Mouse (Mus musculus) embryonic facial prominence, embryonic 14.5 days (tissue): ENCODE data around the gene Zswim9. TPM values are rescaled to one million over a fixed set of nuclear protein-coding genes. Genes with fewer than 3 reads are reported as not detected.
"Not testable (repeated sequence)": the region's sequence is repeated elsewhere in the genome, so short reads cannot be mapped to it uniquely, and the experiment has no call there.

Experiments used
- ATAC-seq: fragments of 200-750 bp; cut with Nextera tagmentation; 2 replicates; pipeline ENCODE4 v1.8.0; 2017; ENCODE audit warnings: low read depth, moderate number of reproducible peaks, moderate TSS enrichment
- DNase-seq: peaks from one replicate; pipeline ENCODE4 v3.0.0-alpha.2; 2015; ENCODE audit warnings: low spot score
- H3K27ac ChIP-seq: fragments of 300-500 bp; sonication (generic); replicated peaks from 2 replicates; pipeline ENCODE4 v1.5.1; 2014; ENCODE audit warnings: low read depth, mild to moderate bottlenecking, low read length, moderate library complexity
- H3K27me3 ChIP-seq: fragments of 300-500 bp; sonication (generic); replicated peaks from 2 replicates; pipeline ENCODE4 v1.6.1; 2014; ENCODE audit warnings: low read length; ENCODE audit not compliant: control insufficient read depth, insufficient read depth
- H3K36me3 ChIP-seq: fragments of 300-500 bp; sonication (generic); 2 replicates; pipeline ENCODE4 v1.6.1; 2014; ENCODE audit warnings: low read length, mixed read lengths; ENCODE audit not compliant: control insufficient read depth, insufficient read depth
- H3K4me1 ChIP-seq: fragments of 300-500 bp; sonication (generic); 2 replicates; pipeline ENCODE4 v1.6.1; 2014; ENCODE audit warnings: antibody characterized with exemption, low read length; ENCODE audit not compliant: control insufficient read depth, insufficient read depth
- H3K4me2 ChIP-seq: fragments of 300-500 bp; sonication (generic); 2 replicates; pipeline ENCODE4 v1.6.1; 2014; ENCODE audit warnings: low read depth, mild to moderate bottlenecking, low read length, moderate library complexity, mixed read lengths
- H3K4me3 ChIP-seq: fragments of 300-500 bp; sonication (generic); 2 replicates; pipeline ENCODE4 v1.5.1; 2014; ENCODE audit warnings: low read depth, mild to moderate bottlenecking, low read length
- H3K9ac ChIP-seq: fragments of 300-500 bp; sonication (generic); 2 replicates; pipeline ENCODE4 v1.6.1; 2014; ENCODE audit warnings: low read depth, mild to moderate bottlenecking, low read length, moderate library complexity, mixed read lengths
- H3K9me3 ChIP-seq: fragments of 300-500 bp; sonication (generic); 2 replicates; pipeline ENCODE4 v1.6.1; 2016; ENCODE audit warnings: low read length; ENCODE audit not compliant: control insufficient read depth
- WGBS: fragments of 180-500 bp; shearing (Covaris S2); extraction: QIAGEN DNeasy Blood & Tissue Kit; methylation state at CpG from one replicate; pipeline ENCODE4 v1.1.7; 2014; 5-methylcytosine and 5-hydroxymethylcytosine counted together
- polyA plus RNA-seq: library from polyadenylated mRNA; unstranded; fragments of >200 nt; fragmentation: Nextera tagmentation; extraction: Ambion mirVana; gene quantifications from 2 replicates; pipeline ENCODE4 v1.2.1, GENCODE M21; 2014

Gene Zswim9
- polyA plus RNA-seq, 1 experiment from 2014 or later, result 3.8 TPM

- Histone ChIP-seq H3K4me3 (no peak overlapping the region), H3K4me1 (no peaks in the 10 kb centered on the region), H3K9me3 (no peaks in the 10 kb centered on the region), H3K4me2 (no peak overlapping the region), H3K9ac (no peak overlapping the region), H3K27ac (no peak overlapping the region), H3K36me3 (peaks cover 81% of the 10 kb centered on the region), H3K27me3 (no peaks in the 10 kb centered on the region)
- DNase-seq (peak; percentile 26), ATAC-seq (no peak)
- 49% methylated on average over 5 of the region's 5 CpGs for WGBS
These were observed 10.1 kb upstream of the Zswim9 start for GRCm38 (mm10) chr7:13288621-13289020.

GRCm38 (mm10) chr7:13278957-13279356, 436 bp upstream of the Zswim9 start:
- Histone ChIP-seq H3K4me2 (peak overlapping the region; percentile 40), H3K36me3 (peaks cover 51% of the 10 kb centered on the region), H3K4me3 (peak overlapping the region; percentile 70), H3K9ac (peak overlapping the region; percentile 86)
- peak; percentile 55 for ATAC-seq
- H3K27me3 ChIP-seq, H3K9me3 ChIP-seq, H3K27ac ChIP-seq, H3K4me1 ChIP-seq, DNase-seq: not testable (repeated sequence)
- 0% methylated on average over 7 of the region's 29 CpGs for WGBS

GRCm38 (mm10) chr7:13277833-13278232, 688 bp downstream of the Zswim9 start:
- 31% methylated on average over 2 of the region's 2 CpGs for WGBS
- ATAC-seq, result no peak

DNA sequence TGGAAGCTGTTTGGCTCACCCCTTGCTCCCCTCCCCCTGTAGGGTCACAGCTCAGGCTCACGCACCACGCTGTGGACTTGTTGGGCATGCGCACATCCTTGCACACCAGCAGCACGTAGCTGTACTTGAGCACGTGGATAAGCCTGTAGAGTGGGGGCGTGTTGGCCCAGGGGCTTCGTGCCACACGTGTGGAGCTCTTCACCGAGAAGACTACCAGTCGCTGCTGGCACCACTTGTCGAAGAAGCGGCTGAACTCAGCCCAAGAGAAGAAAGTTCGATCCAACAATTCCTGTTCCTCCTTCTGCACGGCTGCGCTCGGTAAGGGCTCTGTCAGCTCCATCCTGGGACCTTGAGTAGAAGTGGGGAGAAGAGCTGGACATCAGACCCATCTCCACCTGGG, 1.4 kb downstream of the Zswim9 start, which contains the start of gene Lig1:
TSS of gene Lig1 (plus strand) at position 203 of the 400 bp plus-strand sequence.
- DNase-seq (no peak), ATAC-seq (no peak)
- H3K36me3 ChIP-seq, result peaks cover 39% of the 10 kb centered on the region
- 98% methylated on average over 16 of the region's 16 CpGs for WGBS
- H3K4me2 ChIP-seq, result peak within 1 kb of the TSS; percentile 88
- no peaks in the 10 kb centered on the region for H3K27me3 ChIP-seq
- 0 out of 2 replicates have a peak, but pooled peaks cover 3% of the 10 kb centered on the region for H3K4me1 ChIP-seq
- H3K27ac ChIP-seq, result peak within 1 kb of the TSS; percentile 87
- peak within 1 kb of the TSS; percentile 70 for H3K4me3 ChIP-seq
- H3K9ac ChIP-seq, result peak within 1 kb of the TSS; percentile 86
- H3K9me3 ChIP-seq, result no peaks in the 10 kb centered on the region

More at GRCm38 (mm10) chr7:13277833-13278232, 688 bp downstream of the Zswim9 start:
- Histone ChIP-seq H3K9me3 (no peaks in the 10 kb centered on the region), H3K27ac (peak overlapping the region; percentile 87), H3K4me3 (peak overlapping the region; percentile 70), H3K4me2 (peak overlapping the region; percentile 88), H3K9ac (peak overlapping the region; percentile 86), H3K27me3 (no peaks in the 10 kb centered on the region), H3K36me3 (peaks cover 47% of the 10 kb centered on the region), H3K4me1 (0 out of 2 replicates have a peak, but pooled peaks cover 3% of the 10 kb centered on the region)
- no peak for DNase-seq

DNA sequence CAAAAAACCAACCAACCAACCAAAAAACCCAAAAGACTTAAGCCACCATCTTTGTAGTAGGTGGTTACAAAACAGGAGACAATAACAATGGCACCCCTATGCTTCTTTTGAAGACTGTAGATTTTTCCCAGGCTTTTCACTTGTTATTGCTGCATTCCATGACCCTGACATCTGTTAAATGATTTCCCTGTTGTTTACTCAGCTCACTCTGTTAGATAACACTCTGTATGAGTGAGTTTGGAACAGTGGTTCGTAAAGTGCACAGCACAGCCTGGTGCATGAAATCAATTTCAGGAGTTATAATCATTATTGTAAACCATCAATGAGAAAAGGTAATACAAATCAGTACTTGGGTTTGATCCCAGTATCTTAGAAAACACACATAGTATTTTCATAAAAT, 6.8 kb downstream of the Zswim9 start:
- H3K27ac ChIP-seq, result no peak overlapping the region
- H3K4me1 ChIP-seq, result no peaks in the 10 kb centered on the region
- H3K27me3 ChIP-seq, result no peaks in the 10 kb centered on the region
- no peak overlapping the region for H3K9ac ChIP-seq
- 74% methylated on average over 1 of the region's 1 CpGs for WGBS
- no peak for DNase-seq
- H3K36me3 ChIP-seq, result peaks cover 28% of the 10 kb centered on the region
- ATAC-seq, result no peak
- H3K4me3 ChIP-seq, result no peak overlapping the region
- H3K4me2 ChIP-seq, result no peak overlapping the region
- H3K9me3 ChIP-seq, result no peaks in the 10 kb centered on the region

- ATAC-seq (no peak), DNase-seq (no peak)
- no peak overlapping the region for H3K27ac ChIP-seq
- 82% methylated on average over 11 of the region's 11 CpGs for WGBS
- no peak overlapping the region for H3K4me2 ChIP-seq
- no peaks in the 10 kb centered on the region for H3K4me1 ChIP-seq
- no peaks in the 10 kb centered on the region for H3K9me3 ChIP-seq
- no peak overlapping the region for H3K4me3 ChIP-seq
- no peaks in the 10 kb centered on the region for H3K27me3 ChIP-seq
- H3K36me3 ChIP-seq, result peaks cover 5% of the 10 kb centered on the region; the same call in 1 of the 2 replicates
- no peak overlapping the region for H3K9ac ChIP-seq
These were observed 9.1 kb downstream of the Zswim9 start for GRCm38 (mm10) chr7:13269394-13269793.

GRCm38 (mm10) chr7:13268749-13269260, 9.7 kb downstream of the Zswim9 start:
- Histone ChIP-seq H3K4me1 (no peaks in the 10 kb centered on the region), H3K27me3 (no peaks in the 10 kb centered on the region), H3K4me2 (no peak overlapping the region), H3K9ac (no peak overlapping the region), H3K4me3 (no peak overlapping the region), H3K9me3 (no peaks in the 10 kb centered on the region), H3K36me3 (0 out of 2 replicates have a peak, but pooled peaks cover under 1% of the 10 kb centered on the region), H3K27ac (no peak overlapping the region)
- DNase-seq (no peak), ATAC-seq (no peak)
- 88% methylated on average over 4 of the region's 4 CpGs for whole genome bisulfite sequencing

DNA sequence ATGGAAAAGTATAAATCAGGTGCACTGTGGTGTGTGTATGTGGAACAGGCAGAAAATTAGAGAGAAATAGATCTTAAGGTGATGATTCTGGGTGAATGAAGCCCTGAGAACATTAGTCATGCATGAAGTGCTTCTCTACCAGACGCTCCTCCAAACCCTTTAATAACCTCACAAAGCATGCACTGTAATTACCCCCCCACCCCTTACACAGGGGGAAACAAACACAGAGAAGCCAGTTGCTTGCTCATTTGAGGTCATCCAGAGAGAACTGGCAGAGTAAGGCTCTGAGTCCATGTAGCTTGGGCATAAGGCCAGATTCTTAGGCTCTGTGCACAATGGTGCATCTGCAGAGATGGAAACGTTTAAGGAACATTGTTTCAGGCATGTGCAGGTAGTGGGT, 14.1 kb downstream of the Zswim9 start:
- Histone ChIP-seq H3K9ac (no peak overlapping the region), H3K4me1 (no peaks in the 10 kb centered on the region), H3K27me3 (no peaks in the 10 kb centered on the region), H3K36me3 (no peaks in the 10 kb centered on the region), H3K4me2 (no peak overlapping the region), H3K9me3 (no peaks in the 10 kb centered on the region), H3K27ac (no peak overlapping the region), H3K4me3 (no peak overlapping the region)
- 81% methylated on average over 2 of the region's 2 CpGs for WGBS
- DNase-seq, result peak; percentile 4
- 0 out of 2 replicates have a peak, but pooled peaks have one; percentile 12 for ATAC-seq

DNA sequence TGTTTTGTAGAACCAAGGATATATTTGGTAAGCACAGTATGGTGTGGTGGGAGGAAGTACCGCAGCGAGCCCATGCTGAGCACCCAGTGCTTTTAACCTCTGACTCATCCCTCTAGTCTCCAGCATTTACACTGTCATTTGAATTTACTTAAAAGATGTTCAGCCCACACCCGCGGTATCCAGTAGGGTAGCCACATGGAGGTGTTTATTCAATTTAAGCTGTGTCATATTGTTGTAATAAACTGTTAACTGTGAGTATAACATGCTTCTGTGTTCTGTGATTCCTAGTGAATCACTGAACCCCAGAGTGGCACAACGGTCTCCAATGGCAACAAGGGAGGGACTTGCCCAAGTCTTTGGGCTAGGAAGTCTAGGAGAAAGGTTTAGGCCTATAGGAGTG, 14.7 kb downstream of the Zswim9 start:
- no peak overlapping the region for H3K4me2 ChIP-seq
- DNase-seq (no peak), ATAC-seq (no peak)
- H3K36me3 ChIP-seq, result no peaks in the 10 kb centered on the region
- H3K9ac ChIP-seq, result no peak overlapping the region
- no peak overlapping the region for H3K4me3 ChIP-seq
- no peaks in the 10 kb centered on the region for H3K27me3 ChIP-seq
- no peak overlapping the region for H3K27ac ChIP-seq
- H3K4me1 ChIP-seq, result no peaks in the 10 kb centered on the region
- H3K9me3 ChIP-seq, result no peaks in the 10 kb centered on the region
- WGBS, result 82% methylated on average over 5 of the region's 5 CpGs
